Mouse (Mus musculus) E14TG2a.4 (cell line): ENCODE measurements around the gene Lingo3.

Experiments
- CTCF ChIP-seq: conservative IDR thresholded peaks from 2 replicates; pipeline ENCODE4 v1.5.1; 2014; ENCODE audit warnings: low read length
- NANOG ChIP-seq: IDR thresholded peaks from 2 replicates; pipeline ENCODE4 v1.6.1; 2014; ENCODE audit warnings: borderline replicate concordance, low read length, mixed read lengths

DNA sequence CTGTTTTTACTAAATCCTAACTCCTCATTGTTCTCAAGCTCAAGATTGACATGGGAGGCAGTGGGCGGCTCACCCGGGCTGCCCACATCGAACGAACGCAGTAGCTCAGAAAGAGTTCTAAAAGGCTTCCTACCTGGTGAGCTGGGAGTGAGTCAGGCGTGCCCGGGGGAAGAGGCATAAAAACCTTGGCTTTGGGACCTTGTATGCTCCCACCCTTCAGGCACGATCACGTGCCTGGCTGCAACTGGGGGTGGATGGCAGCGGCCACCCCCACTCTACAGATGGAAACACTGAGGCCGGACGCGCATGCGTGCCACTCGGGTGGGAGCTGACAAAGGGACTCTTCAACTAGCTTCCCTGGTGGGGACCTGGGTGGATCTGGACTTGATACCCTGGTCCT is 1.5 kb downstream of the Lingo3 start:
- no peak for TF ChIP-seq CTCF
- TF ChIP-seq NANOG, result no peak
